Mouse (Mus musculus) heart, embryonic 11.5 days (tissue): ENCODE measurements around the gene S100a3. TPM values are rescaled to one million over a fixed set of nuclear protein-coding genes. Genes with fewer than 3 reads are reported as not detected.

Source experiments
- ATAC-seq: fragments of 200-750 bp; cut with Nextera tagmentation; replicated peaks from 2 replicates; pipeline ENCODE4 v1.8.0; 2017; ENCODE audit warnings: moderate library complexity; ENCODE audit not compliant: insufficient number of reproducible peaks, low FRiP score, low TSS enrichment
- H3K27ac ChIP-seq: fragments of 300-500 bp; sonication (generic); 2 replicates; pipeline ENCODE4 v1.5.1; 2014; ENCODE audit warnings: mild to moderate bottlenecking, low read depth, low read length
- H3K27me3 ChIP-seq: fragments of 300-500 bp; sonication (generic); 2 replicates; pipeline ENCODE4 v1.6.1; 2014; ENCODE audit warnings: mild to moderate bottlenecking, low read length, mixed read lengths; ENCODE audit not compliant: control insufficient read depth, insufficient read depth
- H3K36me3 ChIP-seq: fragments of 300-500 bp; sonication (generic); 2 replicates; pipeline ENCODE4 v1.6.1; 2014; ENCODE audit warnings: mild to moderate bottlenecking, low read length, moderate library complexity, mixed read lengths; ENCODE audit not compliant: control insufficient read depth, insufficient read depth
- H3K4me1 ChIP-seq: fragments of 300-500 bp; sonication (generic); 2 replicates; pipeline ENCODE4 v1.6.1; 2014; ENCODE audit warnings: low read length; ENCODE audit not compliant: control insufficient read depth, insufficient read depth
- H3K4me2 ChIP-seq: fragments of 300-500 bp; sonication (generic); 2 replicates; pipeline ENCODE4 v1.6.1; 2014; ENCODE audit warnings: mild to moderate bottlenecking, moderate library complexity
- H3K4me3 ChIP-seq: fragments of 300-500 bp; sonication (generic); 2 replicates; pipeline ENCODE4 v1.5.1; 2014; ENCODE audit warnings: low read depth, low read length
- H3K9ac ChIP-seq: fragments of 300-500 bp; sonication (generic); 2 replicates; pipeline ENCODE4 v1.6.1; 2014; ENCODE audit warnings: mild to moderate bottlenecking, low read depth, low read length, moderate library complexity
- H3K9me3 ChIP-seq: fragments of 300-500 bp; sonication (generic); replicated peaks from 2 replicates; pipeline ENCODE4 v1.6.1; 2016; ENCODE audit warnings: low read length; ENCODE audit not compliant: control insufficient read depth
- WGBS: fragments of 180-500 bp; shearing (Covaris S2); extraction: QIAGEN DNeasy Blood & Tissue Kit; methylation state at CpG from one replicate; pipeline ENCODE4 v1.1.7; 2014; ENCODE audit not compliant: insufficient replicate concordance; 5-methylcytosine and 5-hydroxymethylcytosine counted together
- polyA plus RNA-seq: library from polyadenylated mRNA; unstranded; fragments of >200 nt; fragmentation: Nextera tagmentation; extraction: Ambion mirVana; gene quantifications from 2 replicates; pipeline ENCODE4 v1.2.1, GENCODE M21; 2014

The S100a3 gene
- polyA plus RNA-seq, 1 experiment from 2014 or later = 0.24 TPM

DNA sequence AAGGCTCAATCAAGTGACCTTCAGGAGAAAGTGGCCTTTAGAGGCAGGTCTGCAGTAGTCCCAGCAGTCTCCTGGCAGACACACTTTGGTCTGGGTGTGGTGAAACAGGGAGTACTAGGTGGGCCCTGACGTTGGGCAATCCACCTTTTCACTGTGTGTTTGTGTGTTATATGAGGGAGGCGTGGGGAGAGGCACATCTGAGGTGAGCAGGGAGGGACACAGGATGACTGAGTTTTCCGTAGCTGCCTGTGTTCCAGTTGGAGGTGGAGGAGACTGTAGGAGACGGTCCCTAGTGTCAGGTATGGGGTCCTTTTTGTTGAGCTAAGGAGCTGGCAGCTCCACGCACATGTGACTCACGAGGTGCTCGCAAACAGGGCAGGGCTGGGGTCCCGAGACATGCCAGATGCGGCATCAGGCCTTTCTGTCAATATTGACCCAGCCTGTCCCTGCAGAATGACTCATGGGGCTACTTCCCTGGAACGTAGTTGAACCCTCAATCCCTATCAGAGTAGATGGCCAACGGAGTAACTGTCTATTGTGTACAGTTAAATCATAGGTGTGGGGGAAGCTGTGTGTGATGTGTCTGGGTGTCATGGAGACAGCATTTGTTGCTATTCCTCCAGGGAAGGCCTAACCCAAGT is 54.4 kb downstream of the S100a3 start:
- Histone ChIP-seq H3K27ac (no peak overlapping the region), H3K4me1 (0 out of 2 replicates have a peak, but pooled peaks cover 5% of the 10 kb centered on the region), H3K4me3 (no peak overlapping the region), H3K27me3 (no peaks in the 10 kb centered on the region), H3K36me3 (no peaks in the 10 kb centered on the region), H3K9ac (no peak overlapping the region), H3K4me2 (no peak overlapping the region), H3K9me3 (no peaks in the 10 kb centered on the region)
- no peak for ATAC-seq
- 71% methylated on average over 11 of the region's 11 CpGs for WGBS

DNA sequence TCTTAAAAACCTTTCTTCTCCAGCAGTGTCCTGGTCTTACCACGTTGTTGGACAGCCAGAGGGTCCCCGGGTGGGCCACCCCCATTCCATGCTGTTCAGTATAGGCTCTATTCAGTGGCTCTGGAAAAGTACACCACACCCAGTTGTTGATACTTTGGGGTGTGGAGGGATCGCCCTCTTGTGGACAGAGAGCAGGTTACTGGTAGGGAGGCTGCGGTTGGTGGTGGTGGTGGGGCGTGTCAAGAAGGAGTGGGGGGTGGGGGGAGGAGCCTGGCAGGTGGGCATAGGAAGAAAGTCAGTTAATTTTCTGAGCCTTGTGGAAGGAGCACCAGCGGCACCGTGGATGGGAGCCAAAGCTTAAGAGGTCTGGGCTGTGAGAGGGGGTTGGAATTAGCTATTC is 55.0 kb downstream of the S100a3 start:
- 9% methylated on average over 7 of the region's 7 CpGs for WGBS
- Histone ChIP-seq H3K4me2 (no peak overlapping the region), H3K27me3 (no peaks in the 10 kb centered on the region), H3K27ac (no peak overlapping the region), H3K36me3 (no peaks in the 10 kb centered on the region), H3K9ac (no peak overlapping the region), H3K4me1 (0 out of 2 replicates have a peak, but pooled peaks cover 5% of the 10 kb centered on the region), H3K4me3 (no peak overlapping the region), H3K9me3 (no peaks in the 10 kb centered on the region)
- 0 out of 2 replicates have a peak, but pooled peaks have one; percentile 39 for ATAC-seq

DNA sequence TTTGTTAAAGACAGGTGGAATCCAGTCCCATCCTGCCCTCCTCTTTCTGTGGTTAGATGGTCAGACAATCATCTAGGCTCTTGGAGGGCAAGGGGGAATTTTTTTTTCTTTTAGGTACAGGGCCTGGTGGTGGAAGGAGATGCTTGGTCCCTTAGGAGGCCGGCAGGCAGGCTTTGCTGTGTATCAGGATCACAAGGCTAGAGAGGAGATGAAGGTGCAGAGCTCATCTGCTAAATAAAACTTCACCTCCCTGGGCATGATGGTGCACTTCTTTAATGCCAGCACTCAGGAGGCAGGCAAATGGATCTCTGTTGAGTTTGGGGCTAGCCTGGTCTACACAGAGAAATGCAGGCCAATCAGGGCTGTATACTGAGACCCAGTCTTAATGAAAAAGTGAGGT is 55.5 kb downstream of the S100a3 start:
- H3K9me3 ChIP-seq = no peaks in the 10 kb centered on the region
- no peak for ATAC-seq
- no peak overlapping the region for H3K9ac ChIP-seq
- WGBS = 60% methylated on average over 1 of the region's 1 CpGs
- no peak overlapping the region for H3K4me3 ChIP-seq
- H3K4me1 ChIP-seq = 0 out of 2 replicates have a peak, but pooled peaks cover 5% of the 10 kb centered on the region
- H3K4me2 ChIP-seq = no peak overlapping the region
- H3K27ac ChIP-seq = no peak overlapping the region
- no peaks in the 10 kb centered on the region for H3K36me3 ChIP-seq
- H3K27me3 ChIP-seq = no peaks in the 10 kb centered on the region

DNA sequence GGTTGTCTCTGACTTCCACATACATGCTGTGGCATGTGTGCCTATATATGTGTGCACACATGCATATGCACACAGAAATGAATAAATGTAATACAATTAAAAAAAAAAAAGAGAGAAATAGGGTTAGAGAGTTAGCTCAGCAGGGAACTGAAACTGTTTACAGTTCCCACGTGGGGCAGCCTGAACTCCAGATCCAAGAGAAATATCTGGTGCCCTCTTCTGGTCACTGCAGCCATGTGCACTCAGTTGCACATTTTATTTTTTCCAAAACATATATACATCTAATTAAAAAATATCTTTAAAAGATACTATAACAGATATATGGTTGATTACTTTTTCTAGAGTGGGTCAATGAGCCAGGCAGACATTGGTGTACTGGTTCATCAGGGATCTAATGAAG is 57.2 kb downstream of the S100a3 start:
- H3K4me3 ChIP-seq = no peak overlapping the region

DNA sequence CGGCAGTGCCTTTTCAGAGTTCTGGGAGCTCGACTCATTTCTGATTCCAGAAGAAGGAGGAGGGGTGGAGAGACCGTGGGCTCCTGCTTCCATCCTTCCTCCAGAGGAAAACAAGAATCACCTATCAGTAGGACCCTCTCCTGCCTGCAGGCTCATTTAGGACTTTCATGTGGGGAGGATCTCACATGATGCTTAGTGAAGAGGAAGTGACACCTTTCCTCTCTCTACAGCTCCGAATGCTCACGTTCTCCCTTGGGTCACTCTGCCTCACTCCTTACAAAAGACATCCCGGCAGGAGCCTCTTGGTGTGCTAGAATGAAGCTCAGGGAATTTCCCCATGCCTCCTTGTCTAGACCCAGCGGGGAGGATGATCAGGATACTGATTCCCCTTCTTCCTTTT is 61.2 kb downstream of the S100a3 start:
- WGBS = 43% methylated on average over 7 of the region's 7 CpGs
- H3K9me3 ChIP-seq = no peaks in the 10 kb centered on the region
- no peak overlapping the region for H3K9ac ChIP-seq
- H3K27ac ChIP-seq = no peak overlapping the region
- H3K4me2 ChIP-seq = no peak overlapping the region
- ATAC-seq = no peak
- H3K4me1 ChIP-seq = no peaks in the 10 kb centered on the region
- no peak overlapping the region for H3K4me3 ChIP-seq
- H3K27me3 ChIP-seq = no peaks in the 10 kb centered on the region
- no peaks in the 10 kb centered on the region for H3K36me3 ChIP-seq

More for the DNA sequence above, 57.2 kb downstream of the S100a3 start:
- no peaks in the 10 kb centered on the region for H3K27me3 ChIP-seq
- 11% methylated on average over 1 of the region's 1 CpGs for WGBS
- H3K4me2 ChIP-seq = no peak overlapping the region
- no peaks in the 10 kb centered on the region for H3K36me3 ChIP-seq
- H3K27ac ChIP-seq = no peak overlapping the region
- 0 out of 2 replicates have a peak, but pooled peaks cover 5% of the 10 kb centered on the region for H3K4me1 ChIP-seq
- H3K9ac ChIP-seq = no peak overlapping the region
- H3K9me3 ChIP-seq = no peaks in the 10 kb centered on the region
- ATAC-seq = no peak

GRCm38 (mm10) chr3:90623435-90624071 is 63.2 kb downstream of the S100a3 start:
- Histone ChIP-seq H3K36me3 (no peaks in the 10 kb centered on the region), H3K4me2 (no peak overlapping the region), H3K9me3 (no peaks in the 10 kb centered on the region), H3K4me1 (no peaks in the 10 kb centered on the region), H3K9ac (no peak overlapping the region), H3K27ac (no peak overlapping the region), H3K27me3 (no peaks in the 10 kb centered on the region), H3K4me3 (no peak overlapping the region)
- ATAC-seq = no peak
- WGBS = 23% methylated on average over 2 of the region's 2 CpGs

DNA sequence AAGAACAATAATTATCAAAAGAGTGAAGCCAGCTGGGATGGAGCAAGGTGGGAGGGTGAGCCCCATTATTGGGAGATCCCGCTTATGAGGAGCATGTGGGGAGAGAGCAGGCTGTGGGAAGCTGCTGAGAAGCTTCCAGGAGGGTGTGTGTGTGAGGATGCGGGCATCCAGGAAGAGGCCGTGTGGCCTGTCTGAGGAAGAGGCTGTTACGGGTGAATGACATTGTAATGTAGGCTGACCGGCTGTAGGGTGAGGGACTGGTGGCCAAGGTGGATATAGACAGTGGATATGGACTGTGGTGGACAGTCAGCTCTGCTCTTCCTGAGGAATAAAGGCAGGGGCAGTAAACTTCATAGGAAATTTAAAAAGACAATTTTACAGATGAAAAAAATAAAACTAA is 65.1 kb downstream of the S100a3 start:
- H3K27ac ChIP-seq = no peak overlapping the region
- no peaks in the 10 kb centered on the region for H3K36me3 ChIP-seq
- H3K4me2 ChIP-seq = no peak overlapping the region
- 71% methylated on average over 5 of the region's 5 CpGs for WGBS
- no peak overlapping the region for H3K9ac ChIP-seq
- no peak overlapping the region for H3K4me3 ChIP-seq
- no peaks in the 10 kb centered on the region for H3K27me3 ChIP-seq
- H3K9me3 ChIP-seq = no peaks in the 10 kb centered on the region
- no peaks in the 10 kb centered on the region for H3K4me1 ChIP-seq
- no peak for ATAC-seq

- no peak for ATAC-seq
- H3K9ac ChIP-seq = no peak overlapping the region
- no peak overlapping the region for H3K27ac ChIP-seq
- WGBS = 68% methylated on average over 9 of the region's 9 CpGs
- H3K4me1 ChIP-seq = no peaks in the 10 kb centered on the region
- H3K4me3 ChIP-seq = no peak overlapping the region
- no peaks in the 10 kb centered on the region for H3K27me3 ChIP-seq
- no peak overlapping the region for H3K4me2 ChIP-seq
- H3K9me3 ChIP-seq = no peaks in the 10 kb centered on the region
- H3K36me3 ChIP-seq = no peaks in the 10 kb centered on the region
These were observed 66.1 kb downstream of the S100a3 start for GRCm38 (mm10) chr3:90626266-90627021.
